Mouse (Mus musculus): Measurements from ENCODE around the gene Adk. TPM values are rescaled to one million over a fixed set of nuclear protein-coding genes. Genes with fewer than 3 reads are reported as not detected.
A peak's percentile ranks its signal among the peaks of the same experiment; 100 is the strongest.

Adk gene
- polyA plus RNA-seq, 1 experiment from 2014 or later, result 257 TPM

GRCm38 (mm10) chr14:21304815-21305214 lies 252.4 kb downstream of the Adk start:
- 94% methylated on average over 1 of the region's 1 CpGs for WGBS
- 0 out of 2 replicates have a peak overlapping the region, but pooled peaks have one; percentile 48 for H3K27ac ChIP-seq (ENCODE audit: poor library complexity, severe bottlenecking)
- H3K9ac ChIP-seq, result no peak overlapping the region
- H3K27me3 ChIP-seq (replicated peaks), result no peaks in the 10 kb centered on the region
- H3K4me2 ChIP-seq, result no peak overlapping the region
- H3K9me3 ChIP-seq (replicated peaks), result no peaks in the 10 kb centered on the region
- peaks cover 10% of the 10 kb centered on the region for H3K4me1 ChIP-seq (replicated peaks)
- ATAC-seq (ENCODE audit: insufficient number of reproducible peaks, low FRiP score), result no peak
- no peak overlapping the region for H3K4me3 ChIP-seq
- H3K36me3 ChIP-seq, result no peaks in the 10 kb centered on the region

- H3K9ac ChIP-seq, result no peak overlapping the region
- H3K4me1 ChIP-seq (replicated peaks), result peaks cover 11% of the 10 kb centered on the region
- 91% methylated on average over 4 of the region's 4 CpGs for WGBS
- H3K4me2 ChIP-seq, result no peak overlapping the region
- H3K36me3 ChIP-seq, result no peaks in the 10 kb centered on the region
- no peak overlapping the region for H3K27ac ChIP-seq (ENCODE audit: poor library complexity, severe bottlenecking)
- H3K9me3 ChIP-seq (replicated peaks), result no peaks in the 10 kb centered on the region
- H3K4me3 ChIP-seq, result no peak overlapping the region
- no peak for ATAC-seq (ENCODE audit: insufficient number of reproducible peaks, low FRiP score)
- no peaks in the 10 kb centered on the region for H3K27me3 ChIP-seq (replicated peaks)
Observed at GRCm38 (mm10) chr14:21308349-21308936, 256.1 kb downstream of the Adk start.

GRCm38 (mm10) chr14:21310530-21310929 lies 258.2 kb downstream of the Adk start:
- H3K4me3 ChIP-seq, result no peak overlapping the region
- H3K27ac ChIP-seq (ENCODE audit: poor library complexity, severe bottlenecking), result no peak overlapping the region
- no peaks in the 10 kb centered on the region for H3K9me3 ChIP-seq (replicated peaks)
- no peaks in the 10 kb centered on the region for H3K36me3 ChIP-seq
- H3K27me3 ChIP-seq (replicated peaks), result no peaks in the 10 kb centered on the region
- ATAC-seq (ENCODE audit: insufficient number of reproducible peaks, low FRiP score), result no peak
- H3K4me1 ChIP-seq (replicated peaks), result peaks cover 10% of the 10 kb centered on the region
- H3K9ac ChIP-seq, result no peak overlapping the region
- H3K4me2 ChIP-seq, result no peak overlapping the region
- 90% methylated on average over 5 of the region's 5 CpGs for WGBS

GRCm38 (mm10) chr14:21313561-21314342 lies 261.4 kb downstream of the Adk start:
- 0 out of 2 replicates have a peak, but pooled peaks cover 3% of the 10 kb centered on the region for H3K36me3 ChIP-seq
- no peaks in the 10 kb centered on the region for H3K27me3 ChIP-seq (replicated peaks)
- H3K4me1 ChIP-seq (replicated peaks), result peaks cover 14% of the 10 kb centered on the region
- ATAC-seq (ENCODE audit: insufficient number of reproducible peaks, low FRiP score), result no peak
- no peak overlapping the region for H3K4me3 ChIP-seq
- H3K27ac ChIP-seq (ENCODE audit: poor library complexity, severe bottlenecking), result no peak overlapping the region
- no peak overlapping the region for H3K9ac ChIP-seq
- H3K9me3 ChIP-seq (replicated peaks), result no peaks in the 10 kb centered on the region
- 86% methylated on average over 11 of the region's 11 CpGs for WGBS
- no peak overlapping the region for H3K4me2 ChIP-seq

- H3K9ac ChIP-seq, result no peak overlapping the region
- H3K27me3 ChIP-seq (replicated peaks), result no peaks in the 10 kb centered on the region
- H3K4me3 ChIP-seq, result no peak overlapping the region
- 82% methylated on average over 3 of the region's 3 CpGs for WGBS
- ATAC-seq (ENCODE audit: insufficient number of reproducible peaks, low FRiP score), result no peak
- no peak overlapping the region for H3K4me2 ChIP-seq
- no peaks in the 10 kb centered on the region for H3K9me3 ChIP-seq (replicated peaks)
- 0 out of 2 replicates have a peak, but pooled peaks cover 3% of the 10 kb centered on the region for H3K36me3 ChIP-seq
- H3K4me1 ChIP-seq (replicated peaks), result peaks cover 14% of the 10 kb centered on the region
- H3K27ac ChIP-seq (ENCODE audit: poor library complexity, severe bottlenecking), result no peak overlapping the region
Observed at GRCm38 (mm10) chr14:21314466-21314865, 262.1 kb downstream of the Adk start.

GRCm38 (mm10) chr14:21334826-21335225 lies 282.5 kb downstream of the Adk start:
- Histone ChIP-seq H3K9me3 (replicated peaks) (no peaks in the 10 kb centered on the region), H3K4me1 (replicated peaks) (peaks cover 21% of the 10 kb centered on the region), H3K36me3 (peaks cover 6% of the 10 kb centered on the region; the same call in 1 of the 2 replicates), H3K27me3 (replicated peaks) (no peaks in the 10 kb centered on the region), H3K9ac (no peak overlapping the region), H3K4me3 (no peak overlapping the region), H3K4me2 (no peak overlapping the region), H3K27ac (ENCODE audit: poor library complexity, severe bottlenecking) (no peak overlapping the region)
- no peak for ATAC-seq (ENCODE audit: insufficient number of reproducible peaks, low FRiP score)
- WGBS, result 87% methylated on average over 1 of the region's 1 CpGs

- Histone ChIP-seq H3K4me2 (peak overlapping the region; percentile 15), H3K9ac (0 out of 2 replicates have a peak overlapping the region, but pooled peaks have one; percentile 17), H3K9me3 (replicated peaks) (no peaks in the 10 kb centered on the region), H3K4me1 (replicated peaks) (peaks cover 21% of the 10 kb centered on the region), H3K36me3 (peaks cover 6% of the 10 kb centered on the region; the same call in 1 of the 2 replicates), H3K4me3 (no peak overlapping the region), H3K27me3 (replicated peaks) (no peaks in the 10 kb centered on the region), H3K27ac (ENCODE audit: poor library complexity, severe bottlenecking) (peak overlapping the region; percentile 23; the same call in 1 of the 2 replicates)
- ATAC-seq (ENCODE audit: insufficient number of reproducible peaks, low FRiP score), result no peak
- WGBS, result 42% methylated on average over 11 of the region's 11 CpGs
Observed at GRCm38 (mm10) chr14:21335691-21336314, 283.4 kb downstream of the Adk start.

- no peak overlapping the region for H3K4me2 ChIP-seq
- no peak overlapping the region for H3K9ac ChIP-seq
- no peak overlapping the region for H3K27ac ChIP-seq (ENCODE audit: poor library complexity, severe bottlenecking)
- H3K4me1 ChIP-seq (replicated peaks), result peaks cover 22% of the 10 kb centered on the region
- no peak overlapping the region for H3K4me3 ChIP-seq
- peaks cover 3% of the 10 kb centered on the region; the same call in 1 of the 2 replicates for H3K36me3 ChIP-seq
- ATAC-seq (ENCODE audit: insufficient number of reproducible peaks, low FRiP score), result no peak
- no peaks in the 10 kb centered on the region for H3K27me3 ChIP-seq (replicated peaks)
- WGBS, result 88% methylated on average over 4 of the region's 4 CpGs
- H3K9me3 ChIP-seq (replicated peaks), result no peaks in the 10 kb centered on the region
Observed at GRCm38 (mm10) chr14:21337948-21338347, 285.6 kb downstream of the Adk start.

- H3K4me1 ChIP-seq (replicated peaks), result peaks cover 7% of the 10 kb centered on the region
- H3K4me3 ChIP-seq, result no peak overlapping the region
- peaks cover 7% of the 10 kb centered on the region for H3K36me3 ChIP-seq
- WGBS, result 71% methylated on average over 1 of the region's 1 CpGs
- H3K9me3 ChIP-seq (replicated peaks), result no peaks in the 10 kb centered on the region
- no peak for ATAC-seq (ENCODE audit: insufficient number of reproducible peaks, low FRiP score)
- H3K27ac ChIP-seq (ENCODE audit: poor library complexity, severe bottlenecking), result no peak overlapping the region
- H3K27me3 ChIP-seq (replicated peaks), result no peaks in the 10 kb centered on the region
- H3K4me2 ChIP-seq, result no peak overlapping the region
- H3K9ac ChIP-seq, result no peak overlapping the region
Observed at GRCm38 (mm10) chr14:21341195-21341594, 288.8 kb downstream of the Adk start.

- no peaks in the 10 kb centered on the region for H3K9me3 ChIP-seq (replicated peaks)
- no peak overlapping the region for H3K4me2 ChIP-seq
- no peak overlapping the region for H3K27ac ChIP-seq (ENCODE audit: poor library complexity, severe bottlenecking)
- H3K4me3 ChIP-seq, result no peak overlapping the region
- peaks cover 4% of the 10 kb centered on the region for H3K4me1 ChIP-seq (replicated peaks)
- no peak for ATAC-seq (ENCODE audit: insufficient number of reproducible peaks, low FRiP score)
- 64% methylated on average over 3 of the region's 3 CpGs for WGBS
- H3K27me3 ChIP-seq (replicated peaks), result no peaks in the 10 kb centered on the region
- peaks cover 7% of the 10 kb centered on the region for H3K36me3 ChIP-seq
- H3K9ac ChIP-seq, result no peak overlapping the region
Observed at GRCm38 (mm10) chr14:21342984-21343383, 290.6 kb downstream of the Adk start.

- Histone ChIP-seq H3K9me3 (replicated peaks) (no peaks in the 10 kb centered on the region), H3K36me3 (peaks cover 4% of the 10 kb centered on the region; the same call in 1 of the 2 replicates), H3K4me1 (replicated peaks) (peaks cover 10% of the 10 kb centered on the region), H3K9ac (no peak overlapping the region), H3K4me2 (no peak overlapping the region), H3K27me3 (replicated peaks) (no peaks in the 10 kb centered on the region), H3K27ac (ENCODE audit: poor library complexity, severe bottlenecking) (no peak overlapping the region), H3K4me3 (no peak overlapping the region)
- no peak for ATAC-seq (ENCODE audit: insufficient number of reproducible peaks, low FRiP score)
- 92% methylated on average over 6 of the region's 6 CpGs for WGBS
Observed at GRCm38 (mm10) chr14:21344896-21345295, 292.5 kb downstream of the Adk start.

All from heart, embryonic 12.5 days (tissue).